Mouse (Mus musculus): ENCODE data around the gene Hspbap1. TPM values are rescaled to one million over a fixed set of nuclear protein-coding genes. Genes with fewer than 3 reads are reported as not detected.

Gene Hspbap1
- total RNA-seq (2023) = 10 to 100 TPM; 12.2 to 12.7 TPM

GRCm38 (mm10) chr16:35769878-35770657 is at the start of gene Hspbap1:
Gene Hspbap1 (plus strand): TSS chr16:35770375.

GRCm38 (mm10) chr16:35768785-35769642 is 1.2 kb upstream of the Hspbap1 start, which contains the start of gene Dirc2:
Gene Dirc2 (minus strand): TSS chr16:35769356.

GRCm38 (mm10) chr16:35871048-35871851 is 101.1 kb downstream of the Hspbap1 start, which contains the start of gene Parp14:
Gene Parp14 (minus strand): TSS chr16:35871544.

Other genes starting within 250 kb of the Hspbap1 start
- not detected for gene Sema5b, start 229.2 kb upstream of the Hspbap1 start, total RNA-seq (2023)
- 10 to 100 TPM; 19.2 to 22.4 TPM for gene Dirc2, start 1.0 kb upstream of the Hspbap1 start, total RNA-seq (2023)
- 10 to 100 TPM; 22.1 to 23.3 TPM for gene Parp14, start 101.2 kb downstream of the Hspbap1 start, total RNA-seq (2023)
- 10 to 100 TPM; 20.8 to 22.7 TPM for gene Parp9, start 168.1 kb downstream of the Hspbap1 start, total RNA-seq (2023)
- 10 to 100 TPM; 18.5 to 21.5 TPM for gene Dtx3l, start 168.8 kb downstream of the Hspbap1 start, total RNA-seq (2023)
- gene Kpna1, start 208.4 kb downstream of the Hspbap1 start, total RNA-seq (2023) = 10 to 100 TPM; 40.0 to 43.1 TPM

All from neutrophil, adult 59 days (primary cell).